9 mouse cellular contexts compared by ENCODE assay signal in genomic region chr13:45486598-45486997, GRCm38 (mm10). TPM values are rescaled to one million over a fixed set of nuclear protein-coding genes. Genes with fewer than 3 reads are reported as not detected.
DNase-seq lines count a peak whose midpoint lies in the region; ATAC-seq and TF ChIP-seq lines count a peak whose summit lies in the region.
"Had no signal": no experiment of that assay in that cellular context is flagged by ENCODE, and none has a peak within 500 bp of the region (broad histone marks: within the 10 kb centered on the region; RNA-seq: fewer than 3 reads in every experiment).

No protein-coding gene starts in this region.

- no peak for TF ChIP-seq EP300 in liver, postnatal 0 days (IDR thresholded peaks at IDR 0.05; ENCODE audit: low read depth)

- no peak overlapping the region for H3K4me2 ChIP-seq in liver, postnatal 0 days (ENCODE audit: low read depth, low read length)
- H3K4me2 ChIP-seq: embryonic facial prominence, embryonic 12.5 days had no signal

- DNase-seq in ovary, adult 18-20 months (ENCODE audit: low spot score) = peak; percentile 70
- DNase-seq in ovary, postnatal 14 days (ENCODE audit: low spot score) = no peak
- peak; percentile 28 for DNase-seq in gastrocnemius, postnatal 14 days
- DNase-seq in kidney, adult 18-20 months = peak; percentile 86
- DNase-seq in lung, postnatal 4 days = peak; percentile 72 to 86
- no peak for DNase-seq in layer of hippocampus, adult 9-11 months
- no peak for DNase-seq in midbrain, embryonic 10.5 days (ENCODE audit: low spot score)
- DNase-seq in liver, postnatal 0 days = no peak

- H3K27ac ChIP-seq in midbrain, embryonic 10.5 days (replicated peaks) = no peak overlapping the region
- no peak overlapping the region for H3K27ac ChIP-seq in liver, postnatal 0 days (ENCODE audit: low read depth)
- H3K27ac ChIP-seq: embryonic facial prominence, embryonic 12.5 days had no signal

- intact Hi-C loops in gastrocnemius, postnatal 14 days (cut with DNase I; ENCODE audit: low total_unique reads) = no loop called here

- H3K9ac ChIP-seq in liver, postnatal 0 days (replicated peaks) = no peak overlapping the region
- H3K9ac ChIP-seq: embryonic facial prominence, embryonic 12.5 days had no signal

- H3K4me3 ChIP-seq in midbrain, embryonic 10.5 days = no peak overlapping the region
- no peak overlapping the region for H3K4me3 ChIP-seq in liver, postnatal 0 days (ENCODE audit: low read depth, low read length)
- H3K4me3 ChIP-seq: embryonic facial prominence, embryonic 12.5 days had no signal

- H3K36me3 ChIP-seq in midbrain, embryonic 10.5 days = no peaks in the 10 kb centered on the region
- no peaks in the 10 kb centered on the region for H3K36me3 ChIP-seq in liver, postnatal 0 days (replicated peaks; ENCODE audit: insufficient read depth, low read length)
- H3K36me3 ChIP-seq: embryonic facial prominence, embryonic 12.5 days had no signal

- WGBS in midbrain, embryonic 10.5 days = 89% methylated on average over 2 of the region's 2 CpGs
- 60% methylated on average over 2 of the region's 2 CpGs for WGBS in liver, postnatal 0 days (ENCODE audit: insufficient replicate concordance)

- no peaks in the 10 kb centered on the region for H3K4me1 ChIP-seq in midbrain, embryonic 10.5 days
- H3K4me1 ChIP-seq in liver, postnatal 0 days (ENCODE audit: insufficient read depth) = no peaks in the 10 kb centered on the region
- H3K4me1 ChIP-seq: embryonic facial prominence, embryonic 12.5 days had no signal

- no peaks in the 10 kb centered on the region for H3K9me3 ChIP-seq in midbrain, embryonic 10.5 days (replicated peaks)
- peaks cover 5% of the 10 kb centered on the region; the same call in 1 of the 2 replicates for H3K9me3 ChIP-seq in liver, postnatal 0 days (ENCODE audit: low read length)
- H3K9me3 ChIP-seq: embryonic facial prominence, embryonic 12.5 days had no signal

- no peak for TF ChIP-seq CTCF in liver, postnatal 0 days (IDR thresholded peaks at IDR 0.05; ENCODE audit: low read depth)

- H3K27me3 ChIP-seq in midbrain, embryonic 10.5 days (ENCODE audit: low read depth, poor library complexity, severe bottlenecking) = no peaks in the 10 kb centered on the region
- peaks cover 3% of the 10 kb centered on the region; the same call in 1 of the 2 replicates for H3K27me3 ChIP-seq in liver, postnatal 0 days (ENCODE audit: insufficient read depth, low read length)
- H3K27me3 ChIP-seq: embryonic facial prominence, embryonic 12.5 days had no signal

- ATAC-seq in liver, postnatal 0 days = no peak

RNA-seq across cellular contexts. Expression of gene Gmpr, which starts 20.6 kb away (rescaled TPM):
- 100 to 1,000 TPM; 135 to 147 TPM for total RNA-seq in gastrocnemius, postnatal 14 days (2021)
- polyA plus RNA-seq in midbrain, embryonic 10.5 days (2016; fragmentation: Nextera tagmentation; extraction: Ambion mirVana) = 26.9 and 30.0 TPM in 2 replicates
- 63.6 and 75.5 TPM in 2 replicates for polyA plus RNA-seq in liver, postnatal 0 days (2015; fragmentation: Nextera tagmentation; extraction: Ambion mirVana)

Comparison
In these comparisons a context has a peak if more than half of its experiments do, and no peak if none do; other contexts are left out.
1. DNase-seq: peak in ovary, adult 18-20 months (single experiment), gastrocnemius, postnatal 14 days (single experiment), kidney, adult 18-20 months (single experiment) and lung, postnatal 4 days (2 of 2); none in ovary, postnatal 14 days (single experiment), layer of hippocampus, adult 9-11 months (single experiment), midbrain, embryonic 10.5 days (single experiment) and liver, postnatal 0 days (single experiment).